Mouse (Mus musculus) liver, embryonic 18 days (tissue): Measurements from ENCODE around the gene Naa38. TPM values are rescaled to one million over a fixed set of nuclear protein-coding genes. Genes with fewer than 3 reads are reported as not detected.

Experiments used
- polyA plus RNA-seq: library from polyadenylated mRNA; depleted of rRNA; stranded (reverse); fragments of >200 nt; gene quantifications from 2 replicates; pipeline ENCODE4 v1.2.3, GENCODE M21; 2012; rRNA removed

Naa38 gene
- polyA plus RNA-seq: 61.1 and 63.4 TPM in 2 replicates

GRCm38 (mm10) chr11:69395235-69395633 lies at the start of gene Naa38, which contains the start of gene Cyb5d1:
TSS of gene Naa38 (plus strand) at chr11:69395487.
TSS of gene Cyb5d1 (minus strand) at chr11:69395631.

GRCm38 (mm10) chr11:69369215-69369989 lies 25.9 kb upstream of the Naa38 start, which contains the start of gene Chd3:
TSS of gene Chd3 (minus strand) at chr11:69369406.

GRCm38 (mm10) chr11:69398059-69398458 lies 2.8 kb downstream of the Naa38 start, which contains the start of gene Tmem88:
TSS of gene Tmem88 (minus strand) at chr11:69398234.

GRCm38 (mm10) chr11:69413221-69414181 lies 18.2 kb downstream of the Naa38 start, which contains the start of gene Kdm6b:
TSS of gene Kdm6b (minus strand) at chr11:69413675.

Other genes starting within 250 kb of the Naa38 start
- not detected in 2 replicates for gene Alox12b, start 238.5 kb upstream of the Naa38 start, polyA plus RNA-seq
- 0.01 TPM in 1 of 2 replicates, not detected in the other for gene Alox8, start 197.6 kb upstream of the Naa38 start, polyA plus RNA-seq
- under 0.01 TPM in 1 of 2 replicates, not detected in the other for gene Gucy2e, start 158.5 kb upstream of the Naa38 start, polyA plus RNA-seq
- gene Cntrob, start 71.7 kb upstream of the Naa38 start, polyA plus RNA-seq: 5.7 and 6.8 TPM in 2 replicates
- gene Trappc1, start 71.5 kb upstream of the Naa38 start, polyA plus RNA-seq: 44.6 and 47.5 TPM in 2 replicates
- gene Kcnab3, start 69.2 kb upstream of the Naa38 start, polyA plus RNA-seq: 0.18 and 0.22 TPM in 2 replicates
- 0.41 and 0.54 TPM in 2 replicates for gene Rnf227, start 55.0 kb upstream of the Naa38 start, polyA plus RNA-seq
- gene Chd3, start 26.1 kb upstream of the Naa38 start, polyA plus RNA-seq: 33.5 and 44.3 TPM in 2 replicates
- gene Cyb5d1, start 144 bp downstream of the Naa38 start, polyA plus RNA-seq: 8.2 and 9.5 TPM in 2 replicates
- 6.4 and 7.4 TPM in 2 replicates for gene Tmem88, start 2.7 kb downstream of the Naa38 start, polyA plus RNA-seq
- gene Kdm6b, start 18.2 kb downstream of the Naa38 start, polyA plus RNA-seq: 1.1 and 1.6 TPM in 2 replicates
- gene Dnah2, start 153.6 kb downstream of the Naa38 start, polyA plus RNA-seq: 0.20 and 0.22 TPM in 2 replicates
- 0.58 and 0.60 TPM in 2 replicates for gene Efnb3, start 164.7 kb downstream of the Naa38 start, polyA plus RNA-seq
- 6.5 and 6.7 TPM in 2 replicates for gene Wrap53, start 184.8 kb downstream of the Naa38 start, polyA plus RNA-seq
- gene Trp53, start 184.9 kb downstream of the Naa38 start, polyA plus RNA-seq: 51.0 and 51.9 TPM in 2 replicates
- gene Atp1b2, start 210.5 kb downstream of the Naa38 start, polyA plus RNA-seq: 5.7 and 7.2 TPM in 2 replicates
- 2.6 and 2.9 TPM in 2 replicates for gene Shbg, start 222.4 kb downstream of the Naa38 start, polyA plus RNA-seq
- 7.3 and 7.7 TPM in 2 replicates for gene Sat2, start 226.5 kb downstream of the Naa38 start, polyA plus RNA-seq
- gene Fxr2, start 237.5 kb downstream of the Naa38 start, polyA plus RNA-seq: 17.5 and 22.6 TPM in 2 replicates